Mouse (Mus musculus): Measurements from ENCODE around the gene Shank1. TPM values are rescaled to one million over a fixed set of nuclear protein-coding genes. Genes with fewer than 3 reads are reported as not detected.
A peak's percentile ranks its signal among the peaks of the same experiment; 100 is the strongest.
"Not testable (repeated sequence)": the region's sequence is repeated elsewhere in the genome, so short reads cannot be mapped to it uniquely, and the experiment has no call there.

The Shank1 gene
- polyA plus RNA-seq, 1 experiment from 2014 or later = 3.4 TPM

- 55% methylated on average over 4 of the region's 4 CpGs for WGBS
- H3K4me1 ChIP-seq (ENCODE audit: control insufficient read depth, insufficient read depth, low read length) = no peaks in the 10 kb centered on the region
Observed at GRCm38 (mm10) chr7:44291418-44291817, 18.6 kb upstream of the Shank1 start.

GRCm38 (mm10) chr7:44297501-44297900 is 12.6 kb upstream of the Shank1 start:
- ATAC-seq (ENCODE audit: low FRiP score); H3K9ac ChIP-seq (ENCODE audit: low read length); H3K4me3 ChIP-seq (ENCODE audit: low read depth, low read length); H3K27me3 ChIP-seq (ENCODE audit: control insufficient read depth, insufficient read depth, low read length); H3K4me1 ChIP-seq (ENCODE audit: control insufficient read depth, insufficient read depth, low read length); H3K36me3 ChIP-seq (ENCODE audit: control insufficient read depth, insufficient read depth, low read length); H3K27ac ChIP-seq (ENCODE audit: low read depth, low read length); H3K9me3 ChIP-seq (ENCODE audit: control insufficient read depth, low read length); H3K4me2 ChIP-seq: not testable (repeated sequence)
- peak; percentile 17 for DNase-seq (ENCODE audit: low spot score, missing footprints)
- WGBS = 86% methylated on average over 2 of the region's 2 CpGs

More at GRCm38 (mm10) chr7:44291418-44291817, 18.6 kb upstream of the Shank1 start:
- H3K9ac ChIP-seq (ENCODE audit: low read length) = no peak overlapping the region
- no peak overlapping the region for H3K4me3 ChIP-seq (ENCODE audit: low read depth, low read length)
- no peaks in the 10 kb centered on the region for H3K36me3 ChIP-seq (ENCODE audit: control insufficient read depth, insufficient read depth, low read length)
- H3K4me2 ChIP-seq = no peak overlapping the region
- H3K27ac ChIP-seq (ENCODE audit: low read depth, low read length) = no peak overlapping the region
- ATAC-seq (ENCODE audit: low FRiP score) (no peak), DNase-seq (ENCODE audit: low spot score, missing footprints) (no peak)
- H3K27me3 ChIP-seq (ENCODE audit: control insufficient read depth, insufficient read depth, low read length) = no peaks in the 10 kb centered on the region
- H3K9me3 ChIP-seq (ENCODE audit: control insufficient read depth, low read length) = no peaks in the 10 kb centered on the region

- Histone ChIP-seq H3K27ac (ENCODE audit: low read depth, low read length) (peak overlapping the region; percentile 92), H3K4me3 (ENCODE audit: low read depth, low read length) (peak overlapping the region; percentile 60), H3K36me3 (ENCODE audit: control insufficient read depth, insufficient read depth, low read length) (no peaks in the 10 kb centered on the region), H3K4me2 (peak overlapping the region; percentile 61), H3K9me3 (ENCODE audit: control insufficient read depth, low read length) (no peaks in the 10 kb centered on the region), H3K27me3 (ENCODE audit: control insufficient read depth, insufficient read depth, low read length) (peaks cover 7% of the 10 kb centered on the region), H3K9ac (ENCODE audit: low read length) (peak overlapping the region; percentile 98), H3K4me1 (ENCODE audit: control insufficient read depth, insufficient read depth, low read length) (peaks cover 8% of the 10 kb centered on the region)
- WGBS = 86% methylated on average over 14 of the region's 14 CpGs
- DNase-seq (ENCODE audit: low spot score, missing footprints) = peak; percentile 83
- ATAC-seq (ENCODE audit: low FRiP score) = no peak
Observed at GRCm38 (mm10) chr7:44303346-44304340, 6.4 kb upstream of the Shank1 start.

GRCm38 (mm10) chr7:44304463-44304774 is 5.6 kb upstream of the Shank1 start:
- peak overlapping the region; percentile 60 for H3K4me3 ChIP-seq (ENCODE audit: low read depth, low read length)
- DNase-seq (ENCODE audit: low spot score, missing footprints) (no peak), ATAC-seq (ENCODE audit: low FRiP score) (peak; percentile 42)
- peaks cover 8% of the 10 kb centered on the region for H3K4me1 ChIP-seq (ENCODE audit: control insufficient read depth, insufficient read depth, low read length)
- peak overlapping the region; percentile 98 for H3K9ac ChIP-seq (ENCODE audit: low read length)
- no peaks in the 10 kb centered on the region for H3K9me3 ChIP-seq (ENCODE audit: control insufficient read depth, low read length)
- H3K4me2 ChIP-seq = peak overlapping the region; percentile 61
- no peaks in the 10 kb centered on the region for H3K36me3 ChIP-seq (ENCODE audit: control insufficient read depth, insufficient read depth, low read length)
- WGBS = under 1% methylated on average over 25 of the region's 25 CpGs
- H3K27me3 ChIP-seq (ENCODE audit: control insufficient read depth, insufficient read depth, low read length) = peaks cover 11% of the 10 kb centered on the region
- peak overlapping the region; percentile 92 for H3K27ac ChIP-seq (ENCODE audit: low read depth, low read length)

GRCm38 (mm10) chr7:44304775-44305641 is 5.0 kb upstream of the Shank1 start:
- peak overlapping the region; percentile 98 for H3K9ac ChIP-seq (ENCODE audit: low read length)
- peaks cover 8% of the 10 kb centered on the region for H3K4me1 ChIP-seq (ENCODE audit: control insufficient read depth, insufficient read depth, low read length)
- WGBS = under 1% methylated on average over 49 of the region's 49 CpGs
- no peaks in the 10 kb centered on the region for H3K9me3 ChIP-seq (ENCODE audit: control insufficient read depth, low read length)
- peak overlapping the region; percentile 60 for H3K4me3 ChIP-seq (ENCODE audit: low read depth, low read length)
- DNase-seq (ENCODE audit: low spot score, missing footprints) (peak; percentile 99), ATAC-seq (ENCODE audit: low FRiP score) (peak; percentile 95)
- H3K27me3 ChIP-seq (ENCODE audit: control insufficient read depth, insufficient read depth, low read length) = peaks cover 12% of the 10 kb centered on the region
- H3K27ac ChIP-seq (ENCODE audit: low read depth, low read length) = peak overlapping the region; percentile 92
- no peaks in the 10 kb centered on the region for H3K36me3 ChIP-seq (ENCODE audit: control insufficient read depth, insufficient read depth, low read length)
- peak overlapping the region; percentile 61 for H3K4me2 ChIP-seq

- peak overlapping the region; percentile 61 for H3K4me2 ChIP-seq
- no peaks in the 10 kb centered on the region for H3K9me3 ChIP-seq (ENCODE audit: control insufficient read depth, low read length)
- peak overlapping the region; percentile 30 for H3K27ac ChIP-seq (ENCODE audit: low read depth, low read length)
- peaks cover 12% of the 10 kb centered on the region for H3K27me3 ChIP-seq (ENCODE audit: control insufficient read depth, insufficient read depth, low read length)
- WGBS = 7% methylated on average over 16 of the region's 16 CpGs
- peak overlapping the region; percentile 24; the same call in 1 of the 2 replicates for H3K9ac ChIP-seq (ENCODE audit: low read length)
- H3K36me3 ChIP-seq (ENCODE audit: control insufficient read depth, insufficient read depth, low read length) = no peaks in the 10 kb centered on the region
- H3K4me3 ChIP-seq (ENCODE audit: low read depth, low read length) = no peak overlapping the region; the same call in 1 of the 2 replicates
- DNase-seq (ENCODE audit: low spot score, missing footprints) (no peak), ATAC-seq (ENCODE audit: low FRiP score) (no peak; the same call in 1 of the 2 replicates)
- peaks cover 12% of the 10 kb centered on the region for H3K4me1 ChIP-seq (ENCODE audit: control insufficient read depth, insufficient read depth, low read length)
Observed at GRCm38 (mm10) chr7:44305686-44306085, 4.4 kb upstream of the Shank1 start.

GRCm38 (mm10) chr7:44306516-44307240 is 3.4 kb upstream of the Shank1 start, which contains the start of gene Clec11a:
Gene Clec11a (minus strand): TSS chr7:44306902.
- H3K4me2 ChIP-seq = peak within 1 kb of the TSS; percentile 61
- no peaks in the 10 kb centered on the region for H3K9me3 ChIP-seq (ENCODE audit: control insufficient read depth, low read length)
- WGBS = 43% methylated on average over 6 of the region's 6 CpGs
- peak within 1 kb of the TSS; percentile 30 for H3K27ac ChIP-seq (ENCODE audit: low read depth, low read length)
- ATAC-seq (ENCODE audit: low FRiP score) = no peak
- peaks cover 12% of the 10 kb centered on the region for H3K27me3 ChIP-seq (ENCODE audit: control insufficient read depth, insufficient read depth, low read length)
- peaks cover 22% of the 10 kb centered on the region for H3K4me1 ChIP-seq (ENCODE audit: control insufficient read depth, insufficient read depth, low read length)
- no peak within 1 kb of the TSS for H3K4me3 ChIP-seq (ENCODE audit: low read depth, low read length)
- peak; percentile 67 for DNase-seq (ENCODE audit: low spot score, missing footprints)
- peak within 1 kb of the TSS; percentile 24; the same call in 1 of the 2 replicates for H3K9ac ChIP-seq (ENCODE audit: low read length)
- H3K36me3 ChIP-seq (ENCODE audit: control insufficient read depth, insufficient read depth, low read length) = no peaks in the 10 kb centered on the region

GRCm38 (mm10) chr7:44307261-44308020 is 2.6 kb upstream of the Shank1 start:
- H3K4me1 ChIP-seq (ENCODE audit: control insufficient read depth, insufficient read depth, low read length) = peaks cover 24% of the 10 kb centered on the region
- no peaks in the 10 kb centered on the region for H3K36me3 ChIP-seq (ENCODE audit: control insufficient read depth, insufficient read depth, low read length)
- H3K4me3 ChIP-seq (ENCODE audit: low read depth, low read length) = no peak overlapping the region
- no peaks in the 10 kb centered on the region for H3K9me3 ChIP-seq (ENCODE audit: control insufficient read depth, low read length)
- DNase-seq (ENCODE audit: low spot score, missing footprints) (peak; percentile 74), ATAC-seq (ENCODE audit: low FRiP score) (no peak)
- no peak overlapping the region for H3K27ac ChIP-seq (ENCODE audit: low read depth, low read length)
- WGBS = 55% methylated on average over 9 of the region's 9 CpGs
- H3K27me3 ChIP-seq (ENCODE audit: control insufficient read depth, insufficient read depth, low read length) = peaks cover 12% of the 10 kb centered on the region
- H3K9ac ChIP-seq (ENCODE audit: low read length) = no peak overlapping the region
- H3K4me2 ChIP-seq = no peak overlapping the region

Measured in midbrain, embryonic 11.5 days (tissue).